Mouse (Mus musculus) neural tube, embryonic 14.5 days (tissue): Measurements from ENCODE around the gene Col6a4. TPM values are rescaled to one million over a fixed set of nuclear protein-coding genes. Genes with fewer than 3 reads are reported as not detected.
A peak's percentile ranks its signal among the peaks of the same experiment; 100 is the strongest.

Experiments
- ATAC-seq: fragments of 200-750 bp; cut with Nextera tagmentation; 2 replicates; pipeline ENCODE4 v1.8.0; 2017; ENCODE audit warnings: low read depth, mild to moderate bottlenecking, moderate TSS enrichment, moderate library complexity
- H3K27ac ChIP-seq: fragments of 300-500 bp; sonication (generic); 2 replicates; pipeline ENCODE4 v1.5.1; 2014; ENCODE audit warnings: low read depth, mild to moderate bottlenecking, control low read depth, low read length, moderate library complexity, mixed read lengths
- H3K27me3 ChIP-seq: fragments of 300-500 bp; sonication (generic); 2 replicates; pipeline ENCODE4 v1.6.1; 2014; ENCODE audit warnings: low read length; ENCODE audit not compliant: control insufficient read depth, insufficient read depth
- H3K36me3 ChIP-seq: fragments of 300-500 bp; sonication (generic); 2 replicates; pipeline ENCODE4 v1.6.1; 2014; ENCODE audit warnings: low read length, mixed read lengths; ENCODE audit not compliant: control insufficient read depth, insufficient read depth
- H3K4me1 ChIP-seq: fragments of 300-500 bp; sonication (generic); 2 replicates; pipeline ENCODE4 v1.6.1; 2014; ENCODE audit warnings: low read length; ENCODE audit not compliant: control insufficient read depth, insufficient read depth
- H3K4me2 ChIP-seq: fragments of 300-500 bp; sonication (generic); 2 replicates; pipeline ENCODE4 v1.6.1; 2014; ENCODE audit warnings: mild to moderate bottlenecking, low read depth, low read length, control low read depth
- H3K4me3 ChIP-seq: fragments of 300-500 bp; sonication (generic); 2 replicates; pipeline ENCODE4 v1.5.1; 2014; ENCODE audit warnings: low read depth, low read length, control low read depth, mixed read lengths
- H3K9ac ChIP-seq: fragments of 300-500 bp; sonication (generic); replicated peaks from 2 replicates; pipeline ENCODE4 v1.6.1; 2014; ENCODE audit warnings: low read depth, mild to moderate bottlenecking, control low read depth, low read length, mixed read lengths
- H3K9me3 ChIP-seq: fragments of 300-500 bp; sonication (generic); 2 replicates; pipeline ENCODE4 v1.6.1; 2016; ENCODE audit warnings: low read length; ENCODE audit not compliant: control insufficient read depth
- WGBS: fragments of 180-500 bp; shearing (Covaris S2); extraction: QIAGEN DNeasy Blood & Tissue Kit; methylation state at CpG from one replicate; pipeline ENCODE4 v1.1.7; 2014; 5-methylcytosine and 5-hydroxymethylcytosine counted together
- polyA plus RNA-seq: library from polyadenylated mRNA; unstranded; fragments of >200 nt; fragmentation: Nextera tagmentation; extraction: Ambion mirVana; gene quantifications from 2 replicates; pipeline ENCODE4 v1.2.1, GENCODE M21; 2014

Gene Col6a4
- 0.21 and 0.40 TPM in 2 replicates for polyA plus RNA-seq

GRCm38 (mm10) chr9:106096683-106097082 is at the start of gene Col6a4:
Col6a4 (minus strand) TSS chr9:106096783.
- H3K4me2 ChIP-seq, result no peak within 1 kb of the TSS
- H3K36me3 ChIP-seq, result no peaks in the 10 kb centered on the region
- no peak within 1 kb of the TSS for H3K9ac ChIP-seq
- no peak within 1 kb of the TSS for H3K27ac ChIP-seq
- H3K27me3 ChIP-seq, result no peaks in the 10 kb centered on the region
- ATAC-seq, result no peak
- 49% methylated on average over 7 of the region's 7 CpGs for WGBS
- H3K4me3 ChIP-seq, result no peak within 1 kb of the TSS
- H3K4me1 ChIP-seq, result no peaks in the 10 kb centered on the region
- no peaks in the 10 kb centered on the region for H3K9me3 ChIP-seq

DNA sequence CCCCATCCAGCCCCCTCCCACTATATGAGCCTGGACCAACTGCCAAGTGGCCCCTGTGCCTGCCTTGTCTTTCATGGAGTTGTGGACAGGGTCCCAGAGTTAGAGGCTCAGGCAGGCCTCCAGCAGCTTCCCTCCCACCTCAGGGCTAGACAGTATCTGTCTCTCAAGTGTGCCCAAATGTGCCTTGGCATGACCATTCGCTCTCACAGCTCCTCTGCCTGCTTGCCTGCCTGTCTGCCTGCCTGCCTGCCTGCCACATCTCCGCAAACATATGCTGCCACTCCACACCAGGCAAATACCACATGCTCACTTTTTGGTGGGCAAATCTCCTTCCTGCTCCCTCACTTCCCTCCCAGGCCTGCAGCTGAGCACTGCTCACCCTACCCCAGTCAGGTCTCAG is 49.0 kb upstream of the Col6a4 start:
- no peak overlapping the region for H3K27ac ChIP-seq
- H3K4me1 ChIP-seq, result peaks cover 18% of the 10 kb centered on the region
- H3K27me3 ChIP-seq, result no peaks in the 10 kb centered on the region
- no peaks in the 10 kb centered on the region for H3K36me3 ChIP-seq
- no peak overlapping the region for H3K9ac ChIP-seq
- H3K9me3 ChIP-seq, result no peaks in the 10 kb centered on the region
- no peak overlapping the region for H3K4me2 ChIP-seq
- WGBS, result 89% methylated on average over 2 of the region's 2 CpGs
- no peak overlapping the region for H3K4me3 ChIP-seq
- ATAC-seq, result no peak

GRCm38 (mm10) chr9:106144176-106144575 is 47.6 kb upstream of the Col6a4 start:
- WGBS, result 62% methylated on average over 7 of the region's 7 CpGs
- ATAC-seq, result no peak
- peak overlapping the region; percentile 69; the same call in 1 of the 2 replicates for H3K27ac ChIP-seq
- no peak overlapping the region for H3K9ac ChIP-seq
- H3K9me3 ChIP-seq, result no peaks in the 10 kb centered on the region
- no peaks in the 10 kb centered on the region for H3K27me3 ChIP-seq
- no peak overlapping the region for H3K4me2 ChIP-seq
- H3K4me3 ChIP-seq, result no peak overlapping the region
- H3K4me1 ChIP-seq, result peaks cover 14% of the 10 kb centered on the region
- H3K36me3 ChIP-seq, result no peaks in the 10 kb centered on the region

GRCm38 (mm10) chr9:106141955-106142354 is 45.4 kb upstream of the Col6a4 start:
- H3K9ac ChIP-seq, result no peak overlapping the region
- H3K27me3 ChIP-seq, result no peaks in the 10 kb centered on the region
- no peak overlapping the region for H3K27ac ChIP-seq
- no peaks in the 10 kb centered on the region for H3K36me3 ChIP-seq
- peaks cover 7% of the 10 kb centered on the region; the same call in 1 of the 2 replicates for H3K4me1 ChIP-seq
- no peak overlapping the region for H3K4me3 ChIP-seq
- 49% methylated on average over 12 of the region's 12 CpGs for WGBS
- no peaks in the 10 kb centered on the region for H3K9me3 ChIP-seq
- ATAC-seq, result no peak
- no peak overlapping the region for H3K4me2 ChIP-seq

DNA sequence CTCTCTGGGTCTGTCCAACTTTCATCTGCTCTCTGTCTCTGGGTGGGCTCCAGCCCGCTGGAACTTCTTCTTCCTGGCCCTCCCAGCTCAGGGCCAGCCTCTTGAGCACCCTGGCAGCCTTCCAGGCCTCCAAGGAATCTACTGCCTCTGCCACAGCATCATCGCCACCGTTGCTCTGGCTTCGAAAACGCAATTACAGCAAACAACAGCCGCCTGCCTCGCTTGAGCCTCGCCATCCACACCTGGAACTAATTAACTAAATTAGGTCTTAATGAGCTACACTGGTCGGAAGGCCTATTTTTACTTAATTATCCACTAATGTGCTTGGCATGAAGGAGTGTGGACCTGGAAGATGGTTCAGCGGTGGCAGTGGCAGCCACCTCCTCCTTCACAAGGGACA is 43.2 kb upstream of the Col6a4 start:
- Histone ChIP-seq H3K27me3 (no peaks in the 10 kb centered on the region), H3K4me2 (no peak overlapping the region), H3K9ac (no peak overlapping the region), H3K4me3 (no peak overlapping the region), H3K9me3 (no peaks in the 10 kb centered on the region), H3K27ac (peak overlapping the region; percentile 28; the same call in 1 of the 2 replicates), H3K4me1 (peaks cover 7% of the 10 kb centered on the region; the same call in 1 of the 2 replicates), H3K36me3 (no peaks in the 10 kb centered on the region)
- ATAC-seq, result peak; percentile 58; the same call in 1 of the 2 replicates
- 15% methylated on average over 10 of the region's 10 CpGs for WGBS

GRCm38 (mm10) chr9:106137671-106138216 is 41.2 kb upstream of the Col6a4 start:
- ATAC-seq, result no peak

GRCm38 (mm10) chr9:106130250-106130649 is 33.7 kb upstream of the Col6a4 start:
- Histone ChIP-seq H3K4me2 (no peak overlapping the region), H3K36me3 (no peaks in the 10 kb centered on the region), H3K9ac (no peak overlapping the region), H3K27me3 (no peaks in the 10 kb centered on the region), H3K9me3 (no peaks in the 10 kb centered on the region), H3K4me1 (peaks cover 17% of the 10 kb centered on the region; the same call in 1 of the 2 replicates), H3K27ac (no peak overlapping the region), H3K4me3 (no peak overlapping the region)
- no peak for ATAC-seq
- WGBS, result 86% methylated on average over 7 of the region's 7 CpGs

More at GRCm38 (mm10) chr9:106137671-106138216, 41.2 kb upstream of the Col6a4 start:
- WGBS, result 37% methylated on average over 10 of the region's 10 CpGs
- H3K4me3 ChIP-seq, result no peak overlapping the region
- H3K27me3 ChIP-seq, result no peaks in the 10 kb centered on the region
- H3K4me1 ChIP-seq, result peaks cover 3% of the 10 kb centered on the region; the same call in 1 of the 2 replicates
- H3K27ac ChIP-seq, result no peak overlapping the region
- H3K9me3 ChIP-seq, result no peaks in the 10 kb centered on the region
- no peak overlapping the region for H3K9ac ChIP-seq
- no peaks in the 10 kb centered on the region for H3K36me3 ChIP-seq
- no peak overlapping the region for H3K4me2 ChIP-seq

GRCm38 (mm10) chr9:106129072-106129471 is 32.5 kb upstream of the Col6a4 start:
- H3K27me3 ChIP-seq, result no peaks in the 10 kb centered on the region
- no peak overlapping the region for H3K9ac ChIP-seq
- peaks cover 17% of the 10 kb centered on the region; the same call in 1 of the 2 replicates for H3K4me1 ChIP-seq
- H3K9me3 ChIP-seq, result no peaks in the 10 kb centered on the region
- no peak overlapping the region for H3K27ac ChIP-seq
- H3K4me2 ChIP-seq, result no peak overlapping the region
- H3K4me3 ChIP-seq, result no peak overlapping the region
- H3K36me3 ChIP-seq, result no peaks in the 10 kb centered on the region
- ATAC-seq, result no peak
- 80% methylated on average over 2 of the region's 2 CpGs for WGBS

- H3K4me3 ChIP-seq, result no peak overlapping the region
- no peaks in the 10 kb centered on the region for H3K36me3 ChIP-seq
- H3K4me2 ChIP-seq, result no peak overlapping the region
- H3K9me3 ChIP-seq, result no peaks in the 10 kb centered on the region
- H3K27ac ChIP-seq, result peak overlapping the region; percentile 78
- 7% methylated on average over 2 of the region's 2 CpGs for WGBS
- peaks cover 17% of the 10 kb centered on the region; the same call in 1 of the 2 replicates for H3K4me1 ChIP-seq
- H3K27me3 ChIP-seq, result no peaks in the 10 kb centered on the region
- peak; percentile 93 for ATAC-seq
- H3K9ac ChIP-seq, result peak overlapping the region; percentile 25; the same call in 1 of the 2 replicates
Observed at GRCm38 (mm10) chr9:106126786-106127251, 30.2 kb upstream of the Col6a4 start.
